Mouse (Mus musculus): ENCODE data around the gene Tlk1. TPM values are rescaled to one million over a fixed set of nuclear protein-coding genes. Genes with fewer than 3 reads are reported as not detected.

Gene Tlk1
- polyA plus RNA-seq, 1 experiment, result 79.6 TPM

DNA sequence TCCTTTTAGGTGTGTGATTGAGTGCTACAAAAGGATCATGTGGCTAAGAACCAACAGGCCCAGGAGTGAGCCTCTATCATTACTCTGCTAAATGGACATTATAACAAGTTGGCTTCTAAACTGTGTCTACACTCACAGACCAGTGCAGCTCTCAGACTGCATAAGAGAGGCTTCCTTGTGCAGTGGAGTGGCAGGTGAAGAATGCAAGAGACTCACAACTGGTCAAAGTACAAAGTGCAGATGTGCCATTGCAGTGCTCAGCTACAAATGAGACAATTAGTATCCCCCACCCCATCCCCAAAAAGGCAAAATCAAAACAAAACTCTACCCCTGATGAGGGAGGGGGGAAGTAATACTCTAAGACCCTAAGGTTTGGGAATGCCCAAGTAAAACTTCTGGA lies 24.0 kb downstream of the Tlk1 start:
- H3K4me1 ChIP-seq (ENCODE audit: control insufficient read depth, insufficient read depth, low read length), result no peaks in the 10 kb centered on the region
- TF ChIP-seq CTCF (IDR thresholded peaks at IDR 0.05; ENCODE audit: control insufficient read depth, insufficient read depth, low read length) (no peak), POLR2A (IDR thresholded peaks at IDR 0.05; ENCODE audit: borderline replicate concordance, control insufficient read depth, low read depth, low read length) (no peak)
- no peak overlapping the region for H3K4me3 ChIP-seq (replicated peaks; ENCODE audit: control insufficient read depth, low read depth, low read length)
- no peak overlapping the region for H3K27ac ChIP-seq (ENCODE audit: control insufficient read depth, insufficient read depth, low read depth, low read length, poor library complexity)

DNA sequence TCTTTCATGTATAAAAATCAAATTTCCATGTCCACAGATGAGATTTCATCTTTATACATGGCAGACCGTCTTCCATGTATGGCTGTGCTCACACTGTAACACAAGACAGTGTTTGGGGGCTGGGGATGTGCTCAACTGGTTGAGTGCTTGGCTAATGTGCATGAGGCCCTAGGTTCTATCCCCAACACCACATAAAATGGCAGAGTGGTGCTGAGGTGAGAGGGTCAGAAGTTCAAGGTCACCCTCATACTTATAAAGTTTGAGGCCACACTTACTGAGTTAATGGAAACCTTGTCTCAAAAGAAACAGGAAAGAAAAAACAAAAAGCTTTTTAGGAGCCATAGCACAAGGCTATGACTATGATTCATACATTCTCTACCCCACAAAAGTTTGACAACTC lies 25.1 kb downstream of the Tlk1 start:
- Histone ChIP-seq H3K27ac (ENCODE audit: control insufficient read depth, insufficient read depth, low read depth, low read length, poor library complexity) (no peak overlapping the region), H3K4me3 (replicated peaks; ENCODE audit: control insufficient read depth, low read depth, low read length) (no peak overlapping the region), H3K4me1 (ENCODE audit: control insufficient read depth, insufficient read depth, low read length) (no peaks in the 10 kb centered on the region)
- WGBS, result 87% methylated on average over 1 of the region's 1 CpGs
- no peak for TF ChIP-seq POLR2A (IDR thresholded peaks at IDR 0.05; ENCODE audit: borderline replicate concordance, control insufficient read depth, low read depth, low read length)
- no peak for TF ChIP-seq CTCF (IDR thresholded peaks at IDR 0.05; ENCODE audit: control insufficient read depth, insufficient read depth, low read length)

- Histone ChIP-seq H3K27ac (ENCODE audit: control insufficient read depth, insufficient read depth, low read depth, low read length, poor library complexity) (no peak overlapping the region), H3K4me3 (replicated peaks; ENCODE audit: control insufficient read depth, low read depth, low read length) (no peak overlapping the region), H3K4me1 (ENCODE audit: control insufficient read depth, insufficient read depth, low read length) (no peaks in the 10 kb centered on the region)
- TF ChIP-seq POLR2A (IDR thresholded peaks at IDR 0.05; ENCODE audit: borderline replicate concordance, control insufficient read depth, low read depth, low read length) (no peak), CTCF (IDR thresholded peaks at IDR 0.05; ENCODE audit: control insufficient read depth, insufficient read depth, low read length) (no peak)
- 77% methylated on average over 4 of the region's 4 CpGs for WGBS
These were observed 32.3 kb downstream of the Tlk1 start for GRCm38 (mm10) chr2:70793276-70793675.

DNA sequence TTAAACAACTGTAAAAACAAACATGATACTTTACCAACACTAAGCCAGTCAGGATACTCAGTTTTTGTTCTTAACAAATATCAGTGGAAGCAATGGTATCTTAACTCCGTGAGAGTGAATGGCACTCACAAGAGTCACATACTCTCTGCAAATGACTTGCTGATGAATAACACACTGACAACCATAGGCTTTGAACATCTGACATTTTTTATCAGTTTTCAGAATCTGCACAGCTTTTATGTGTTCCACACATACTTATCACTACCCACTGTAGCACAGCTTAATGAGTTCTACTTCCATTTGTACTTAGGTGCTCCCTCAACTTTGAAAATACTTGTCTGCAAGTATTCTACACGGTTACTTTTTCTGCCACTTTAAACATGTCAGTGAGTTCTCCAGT lies 35.3 kb downstream of the Tlk1 start:
- TF ChIP-seq POLR2A (IDR thresholded peaks at IDR 0.05; ENCODE audit: borderline replicate concordance, control insufficient read depth, low read depth, low read length) (no peak), CTCF (IDR thresholded peaks at IDR 0.05; ENCODE audit: control insufficient read depth, insufficient read depth, low read length) (no peak)
- Histone ChIP-seq H3K4me3 (replicated peaks; ENCODE audit: control insufficient read depth, low read depth, low read length) (no peak overlapping the region), H3K27ac (ENCODE audit: control insufficient read depth, insufficient read depth, low read depth, low read length, poor library complexity) (no peak overlapping the region), H3K4me1 (ENCODE audit: control insufficient read depth, insufficient read depth, low read length) (no peaks in the 10 kb centered on the region)
- WGBS, result 93% methylated on average over 2 of the region's 2 CpGs

- 87% methylated on average over 3 of the region's 3 CpGs for WGBS
- H3K4me3 ChIP-seq (replicated peaks; ENCODE audit: control insufficient read depth, low read depth, low read length), result no peak overlapping the region
- no peak overlapping the region for H3K27ac ChIP-seq (ENCODE audit: control insufficient read depth, insufficient read depth, low read depth, low read length, poor library complexity)
- TF ChIP-seq CTCF (IDR thresholded peaks at IDR 0.05; ENCODE audit: control insufficient read depth, insufficient read depth, low read length) (no peak), POLR2A (IDR thresholded peaks at IDR 0.05; ENCODE audit: borderline replicate concordance, control insufficient read depth, low read depth, low read length) (no peak)
- H3K4me1 ChIP-seq (ENCODE audit: control insufficient read depth, insufficient read depth, low read length), result no peaks in the 10 kb centered on the region
These were observed 36.2 kb downstream of the Tlk1 start for GRCm38 (mm10) chr2:70789331-70789730.

GRCm38 (mm10) chr2:70784447-70784846 lies 41.1 kb downstream of the Tlk1 start:
- Histone ChIP-seq H3K4me3 (replicated peaks; ENCODE audit: control insufficient read depth, low read depth, low read length) (no peak overlapping the region), H3K4me1 (ENCODE audit: control insufficient read depth, insufficient read depth, low read length) (no peaks in the 10 kb centered on the region), H3K27ac (ENCODE audit: control insufficient read depth, insufficient read depth, low read depth, low read length, poor library complexity) (no peak overlapping the region)
- TF ChIP-seq CTCF (IDR thresholded peaks at IDR 0.05; ENCODE audit: control insufficient read depth, insufficient read depth, low read length), result no peak
- TF ChIP-seq POLR2A (IDR thresholded peaks at IDR 0.05; ENCODE audit: borderline replicate concordance, control insufficient read depth, low read depth, low read length), result no peak
- WGBS, result 80% methylated on average over 4 of the region's 4 CpGs

- TF ChIP-seq POLR2A (IDR thresholded peaks at IDR 0.05; ENCODE audit: borderline replicate concordance, control insufficient read depth, low read depth, low read length) (no peak), CTCF (IDR thresholded peaks at IDR 0.05; ENCODE audit: control insufficient read depth, insufficient read depth, low read length) (no peak)
- Histone ChIP-seq H3K27ac (ENCODE audit: control insufficient read depth, insufficient read depth, low read depth, low read length, poor library complexity) (no peak overlapping the region), H3K4me1 (ENCODE audit: control insufficient read depth, insufficient read depth, low read length) (no peaks in the 10 kb centered on the region), H3K4me3 (replicated peaks; ENCODE audit: control insufficient read depth, low read depth, low read length) (no peak overlapping the region)
- WGBS, result 80% methylated on average over 8 of the region's 8 CpGs
These were observed 42.0 kb downstream of the Tlk1 start for GRCm38 (mm10) chr2:70783504-70783903.

GRCm38 (mm10) chr2:70779634-70780033 lies 45.9 kb downstream of the Tlk1 start:
- TF ChIP-seq CTCF (IDR thresholded peaks at IDR 0.05; ENCODE audit: control insufficient read depth, insufficient read depth, low read length) (no peak), POLR2A (IDR thresholded peaks at IDR 0.05; ENCODE audit: borderline replicate concordance, control insufficient read depth, low read depth, low read length) (no peak)
- H3K4me1 ChIP-seq (ENCODE audit: control insufficient read depth, insufficient read depth, low read length), result no peaks in the 10 kb centered on the region

GRCm38 (mm10) chr2:70776744-70777143 lies 48.8 kb downstream of the Tlk1 start:
- Histone ChIP-seq H3K27ac (ENCODE audit: control insufficient read depth, insufficient read depth, low read depth, low read length, poor library complexity) (no peak overlapping the region), H3K4me1 (ENCODE audit: control insufficient read depth, insufficient read depth, low read length) (no peaks in the 10 kb centered on the region), H3K4me3 (replicated peaks; ENCODE audit: control insufficient read depth, low read depth, low read length) (no peak overlapping the region)
- WGBS, result 86% methylated on average over 2 of the region's 2 CpGs
- no peak for TF ChIP-seq POLR2A (IDR thresholded peaks at IDR 0.05; ENCODE audit: borderline replicate concordance, control insufficient read depth, low read depth, low read length)
- TF ChIP-seq CTCF (IDR thresholded peaks at IDR 0.05; ENCODE audit: control insufficient read depth, insufficient read depth, low read length), result no peak

More at GRCm38 (mm10) chr2:70779634-70780033, 45.9 kb downstream of the Tlk1 start:
- WGBS, result 100% methylated on average over 1 of the region's 1 CpGs
- no peak overlapping the region for H3K27ac ChIP-seq (ENCODE audit: control insufficient read depth, insufficient read depth, low read depth, low read length, poor library complexity)
- H3K4me3 ChIP-seq (replicated peaks; ENCODE audit: control insufficient read depth, low read depth, low read length), result no peak overlapping the region

Measured in bone marrow, adult 2 months (tissue).